Mouse (Mus musculus) heart, adult 2 months (tissue): Measurements from ENCODE around the gene Ccdc177.
"Not testable (repeated sequence)": the region's sequence is repeated elsewhere in the genome, so short reads cannot be mapped to it uniquely, and the experiment has no call there.

Experiments used
- CTCF ChIP-seq: fragments of 200-600 bp; IDR thresholded peaks from 2 replicates; pipeline ENCODE4 v1.8.1; 2022; ENCODE audit warnings: antibody characterized with exemption, mild to moderate bottlenecking, moderate library complexity
- POLR2A ChIP-seq: fragments of 200-500 bp; IDR thresholded peaks from 2 replicates; pipeline ENCODE4 v1.6.1; 2011; ENCODE audit warnings: mild to moderate bottlenecking, low read depth, low read length, control low read depth; ENCODE audit not compliant: insufficient read depth

- not testable (repeated sequence) for TF ChIP-seq CTCF, POLR2A
Observed at GRCm38 (mm10) chr12:80789276-80789675, 28.8 kb upstream of the Ccdc177 start.
